Mouse (Mus musculus): ENCODE measurements at regions not wholly inside any gene's neighbourhood (a gene's known extent, or its start where the extent isn't known, plus 50 kb on each side); places are given as distances from the start of the nearest gene placed in this dataset.

DNA sequence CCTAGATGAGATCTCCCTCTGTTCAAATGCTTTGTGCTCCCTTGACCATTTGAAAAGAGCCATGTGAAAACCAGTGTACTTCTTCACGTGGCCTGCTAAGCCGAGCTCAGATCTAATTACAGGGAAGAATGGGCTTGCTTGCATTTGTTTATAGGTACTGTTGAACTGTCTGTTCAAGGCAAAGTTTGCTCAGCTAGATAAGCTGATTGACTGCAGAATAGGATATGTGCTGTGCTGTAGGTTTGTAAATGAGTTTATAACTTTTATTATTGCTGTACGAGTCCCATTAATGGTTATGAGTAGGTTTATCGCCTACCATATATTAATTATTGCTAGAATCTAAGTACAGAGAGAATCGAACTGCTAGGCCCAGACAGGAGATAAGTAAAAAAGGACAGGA, 207.5 kb downstream of the Gm5447 start:
- Histone ChIP-seq H3K27me3 (ENCODE audit: control insufficient read depth in 1 of 2, insufficient read depth in 2 of 2, low read length in 2 of 2) (no peaks in the 10 kb centered on the region), H3K79me2 (ENCODE audit: control insufficient read depth, insufficient read depth, low read length, poor library complexity) (no peaks in the 10 kb centered on the region), H3K27ac (ENCODE audit: control insufficient read depth, low read depth, low read length) (no peak overlapping the region), H3K9me3 (replicated peaks; ENCODE audit: insufficient read depth, low read length) (no peaks in the 10 kb centered on the region), H3K9ac (ENCODE audit: control insufficient read depth, low read depth, low read length, poor library complexity, severe bottlenecking) (no peak overlapping the region), H3K4me3 (ENCODE audit: control insufficient read depth in 1 of 2, insufficient read depth in 1 of 2, low read depth in 2 of 2, low read length in 2 of 2) (no peak overlapping the region), H3K4me1 (ENCODE audit: control insufficient read depth in 1 of 2, insufficient read depth in 2 of 2, low read length in 2 of 2) (no peaks in the 10 kb centered on the region), H3K36me3 (ENCODE audit: control insufficient read depth in 1 of 2, insufficient read depth in 2 of 2, low read length in 2 of 2) (no peaks in the 10 kb centered on the region)
- DNase-seq (ENCODE audit: low read depth, low spot score) = no peak
- TF ChIP-seq UBTF (IDR thresholded peaks at IDR 0.05; ENCODE audit: borderline replicate concordance, insufficient read depth, low read depth, low read length) (no peak), SMC3 (IDR thresholded peaks at IDR 0.05; ENCODE audit: low read depth, low read length) (no peak)

DNA sequence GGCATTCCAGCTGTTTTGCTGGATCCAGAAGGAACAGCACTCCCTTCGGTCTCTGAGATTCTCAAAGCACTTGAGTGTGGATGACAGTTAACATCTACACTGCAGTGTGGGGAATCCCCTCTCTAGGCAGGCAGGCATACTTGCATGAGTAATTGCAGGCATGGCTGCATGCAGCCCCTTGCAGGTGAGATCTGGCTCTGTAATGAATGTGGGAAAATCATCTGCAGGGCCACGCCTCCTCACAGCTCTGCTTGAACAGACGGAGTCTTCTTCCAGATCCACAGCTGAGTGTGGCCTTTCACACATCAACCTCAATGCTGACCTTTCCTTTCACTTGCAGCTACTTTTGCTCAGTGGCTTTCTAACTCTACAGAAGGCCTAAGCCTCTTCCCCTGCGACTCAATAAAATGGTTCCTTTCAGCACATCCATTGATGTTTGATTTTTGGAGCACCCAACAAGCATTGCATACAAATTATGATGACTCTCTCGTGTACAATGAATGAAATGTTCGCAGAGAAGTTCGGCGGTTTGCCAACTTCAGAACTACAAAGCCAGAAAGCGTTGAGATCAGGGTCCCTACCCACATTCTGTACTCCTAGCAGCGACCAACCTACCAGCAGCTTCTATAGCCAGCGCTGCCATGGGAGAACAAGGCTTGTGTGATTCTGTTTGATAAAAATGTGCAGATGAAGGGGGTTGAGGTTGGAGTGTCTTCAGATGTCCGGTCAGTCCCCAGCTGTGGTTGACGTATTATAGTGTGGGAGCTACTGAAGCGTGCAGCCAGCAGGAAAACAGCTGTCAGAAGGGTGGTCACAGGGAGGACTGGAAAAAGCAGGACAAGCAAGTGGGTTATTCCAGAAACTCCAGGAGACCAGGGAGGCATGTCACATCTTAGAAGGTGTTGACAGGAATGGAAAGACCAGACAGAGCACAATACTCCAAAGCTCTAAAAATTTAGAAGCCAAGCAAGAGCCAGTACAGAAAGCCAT, 211.1 kb downstream of the Gm5447 start:
- no peak overlapping the region for H3K4me3 ChIP-seq (ENCODE audit: control insufficient read depth in 1 of 2, insufficient read depth in 1 of 2, low read depth in 2 of 2, low read length in 2 of 2)
- no peak for DNase-seq (ENCODE audit: low read depth, low spot score)
- H3K27ac ChIP-seq (ENCODE audit: control insufficient read depth, low read depth, low read length) = no peak overlapping the region
- H3K79me2 ChIP-seq (ENCODE audit: control insufficient read depth, insufficient read depth, low read length, poor library complexity) = no peaks in the 10 kb centered on the region
- H3K4me1 ChIP-seq (ENCODE audit: control insufficient read depth in 1 of 2, insufficient read depth in 2 of 2, low read length in 2 of 2) = no peaks in the 10 kb centered on the region
- TF ChIP-seq CHD2 (IDR thresholded peaks at IDR 0.05; ENCODE audit: low read length) (no peak), POLR2AphosphoS5 (IDR thresholded peaks at IDR 0.05; ENCODE audit: borderline replicate concordance, low read depth, low read length) (no peak), TAL1 (IDR thresholded peaks at IDR 0.05; ENCODE audit: low read length) (no peak), MXI1 (IDR thresholded peaks at IDR 0.05; ENCODE audit: low read depth, low read length) (no peak), SIN3A (IDR thresholded peaks at IDR 0.05; ENCODE audit: low read length) (no peak), EP300 (IDR thresholded peaks at IDR 0.05; ENCODE audit: low read depth in 1 of 2, low read length in 2 of 2) (no peak), RCOR1 (IDR thresholded peaks at IDR 0.05; ENCODE audit: low read depth, low read length) (no peak), TBP (IDR thresholded peaks at IDR 0.05; ENCODE audit: low read depth, low read length) (no peak), UBTF (IDR thresholded peaks at IDR 0.05; ENCODE audit: borderline replicate concordance, insufficient read depth, low read depth, low read length) (no peak), GATA1 (IDR thresholded peaks at IDR 0.05; ENCODE audit: low read depth, low read length) (no peak), MYC (IDR thresholded peaks at IDR 0.05; ENCODE audit: low read depth, low read length) (no peak), CHD1 (IDR thresholded peaks at IDR 0.05; ENCODE audit: low read depth, low read length) (no peak), MAZ (IDR thresholded peaks at IDR 0.05; ENCODE audit: low read depth, low read length) (no peak), USF1 (IDR thresholded peaks at IDR 0.05; ENCODE audit: low read depth, low read length) (no peak), ZKSCAN1 (IDR thresholded peaks at IDR 0.05; ENCODE audit: low read depth, low read length) (no peak), POLR2AphosphoS2 (IDR thresholded peaks at IDR 0.05; ENCODE audit: low read length) (no peak)
- H3K27me3 ChIP-seq (ENCODE audit: control insufficient read depth in 1 of 2, insufficient read depth in 2 of 2, low read length in 2 of 2) = no peaks in the 10 kb centered on the region
- H3K36me3 ChIP-seq (ENCODE audit: control insufficient read depth in 1 of 2, insufficient read depth in 2 of 2, low read length in 2 of 2) = no peaks in the 10 kb centered on the region
- no peaks in the 10 kb centered on the region for H3K9me3 ChIP-seq (replicated peaks; ENCODE audit: insufficient read depth, low read length)
- H3K9ac ChIP-seq (ENCODE audit: control insufficient read depth, low read depth, low read length, poor library complexity, severe bottlenecking) = no peak overlapping the region
